Mouse (Mus musculus): ENCODE results near the gene Srrm3. TPM values are rescaled to one million over a fixed set of nuclear protein-coding genes. Genes with fewer than 3 reads are reported as not detected.

Gene Srrm3
- total RNA-seq, 1 experiment from 2014 or later: not detected

DNA sequence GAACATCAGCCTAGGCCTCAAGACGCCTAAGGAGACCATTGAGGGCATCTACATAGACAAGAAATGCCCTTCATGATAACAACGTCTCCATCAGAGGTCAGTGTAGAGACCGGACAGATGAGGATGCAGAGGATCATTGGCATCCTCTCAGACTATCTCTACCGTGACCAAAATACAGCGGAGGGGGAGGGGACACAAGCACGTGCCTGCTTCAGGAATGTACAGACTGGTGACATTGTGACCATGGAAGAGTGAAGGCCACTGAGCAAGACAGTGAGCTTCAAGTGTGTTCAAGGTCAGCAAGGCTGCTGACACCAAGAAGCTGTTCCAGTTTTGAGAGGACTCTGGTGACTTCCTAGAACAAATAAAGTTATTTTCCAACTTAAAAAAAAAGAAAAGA, 88.3 kb downstream of the Srrm3 start:
- ATAC-seq (replicated peaks; ENCODE audit: insufficient number of reproducible peaks, low FRiP score, low TSS enrichment, poor library complexity, severe bottlenecking): no peak

DNA sequence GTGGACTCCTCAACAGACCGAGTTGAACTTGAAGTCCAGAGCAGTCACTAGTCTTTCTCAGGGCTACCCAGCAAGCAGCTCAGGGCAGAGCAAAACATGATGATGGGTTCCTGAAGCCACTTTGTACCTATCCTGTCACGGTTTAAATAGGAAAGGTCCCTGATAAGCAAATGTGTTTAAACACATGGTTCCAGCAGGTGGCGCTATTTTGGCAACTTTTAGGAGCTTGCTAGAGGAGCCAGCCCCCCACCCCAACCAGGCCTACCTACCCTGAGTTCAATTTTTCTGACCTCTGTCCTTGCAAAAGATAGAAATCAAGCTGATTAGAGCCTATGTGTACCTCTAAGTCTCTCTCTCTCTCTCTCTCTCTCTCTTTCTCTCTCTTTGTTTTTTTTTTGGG, 91.3 kb downstream of the Srrm3 start:
- ATAC-seq (replicated peaks; ENCODE audit: insufficient number of reproducible peaks, low FRiP score, low TSS enrichment, poor library complexity, severe bottlenecking): 0 out of 2 replicates have a peak, but pooled peaks have one; percentile 15

DNA sequence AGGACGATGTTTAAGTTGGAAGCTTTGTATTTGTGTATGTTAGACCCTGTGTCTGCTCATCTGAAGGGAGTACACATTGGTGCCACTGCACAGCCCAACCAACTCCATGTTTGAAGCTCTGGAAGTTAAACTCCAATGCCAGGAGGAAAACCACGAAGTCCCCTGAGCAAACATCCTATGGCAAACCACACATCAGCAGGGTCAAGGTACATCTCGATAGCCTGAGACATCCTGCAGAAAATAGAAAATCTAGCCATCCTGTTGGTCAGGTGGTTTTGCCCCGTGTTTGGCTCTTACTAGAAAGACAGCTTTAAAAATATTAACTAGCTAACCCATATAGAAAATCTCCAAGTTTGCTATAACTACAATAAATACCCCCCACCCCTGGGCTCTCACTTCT, 92.3 kb downstream of the Srrm3 start:
- ATAC-seq (replicated peaks; ENCODE audit: insufficient number of reproducible peaks, low FRiP score, low TSS enrichment, poor library complexity, severe bottlenecking): no peak

GRCm38 (mm10) chr5:135899833-135900232, 93.1 kb downstream of the Srrm3 start:
- no peak for ATAC-seq (replicated peaks; ENCODE audit: insufficient number of reproducible peaks, low FRiP score, low TSS enrichment, poor library complexity, severe bottlenecking)

- ATAC-seq (replicated peaks; ENCODE audit: insufficient number of reproducible peaks, low FRiP score, low TSS enrichment, poor library complexity, severe bottlenecking): no peak
These were observed 94.0 kb downstream of the Srrm3 start for GRCm38 (mm10) chr5:135900701-135901100.

- no peak for ATAC-seq (replicated peaks; ENCODE audit: insufficient number of reproducible peaks, low FRiP score, low TSS enrichment, poor library complexity, severe bottlenecking)
These were observed 94.8 kb downstream of the Srrm3 start for GRCm38 (mm10) chr5:135901354-135902095.

DNA sequence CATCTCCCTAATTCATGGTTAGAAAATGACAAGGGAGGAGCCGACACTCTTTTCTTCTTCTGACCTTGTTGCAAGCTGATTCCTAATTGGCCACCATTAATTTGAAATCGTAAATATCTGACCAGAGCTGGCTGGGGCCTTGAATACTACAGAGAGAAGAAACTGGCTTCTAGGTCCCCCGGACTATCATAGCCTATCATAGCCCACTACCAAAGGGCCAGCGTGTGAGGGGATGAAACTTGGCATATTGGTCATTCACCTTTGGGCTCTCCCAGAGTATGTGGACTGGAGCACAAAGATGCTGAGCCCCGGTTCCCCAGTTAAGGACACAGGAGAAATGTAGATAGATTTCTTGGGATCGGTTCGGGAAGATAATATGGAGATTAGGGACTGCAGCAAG, 96.4 kb downstream of the Srrm3 start:
- no peak for ATAC-seq (replicated peaks; ENCODE audit: insufficient number of reproducible peaks, low FRiP score, low TSS enrichment, poor library complexity, severe bottlenecking)

- peak; percentile 55 for ATAC-seq (replicated peaks; ENCODE audit: insufficient number of reproducible peaks, low FRiP score, low TSS enrichment, poor library complexity, severe bottlenecking)
These were observed 97.0 kb downstream of the Srrm3 start for GRCm38 (mm10) chr5:135903551-135904151.

DNA sequence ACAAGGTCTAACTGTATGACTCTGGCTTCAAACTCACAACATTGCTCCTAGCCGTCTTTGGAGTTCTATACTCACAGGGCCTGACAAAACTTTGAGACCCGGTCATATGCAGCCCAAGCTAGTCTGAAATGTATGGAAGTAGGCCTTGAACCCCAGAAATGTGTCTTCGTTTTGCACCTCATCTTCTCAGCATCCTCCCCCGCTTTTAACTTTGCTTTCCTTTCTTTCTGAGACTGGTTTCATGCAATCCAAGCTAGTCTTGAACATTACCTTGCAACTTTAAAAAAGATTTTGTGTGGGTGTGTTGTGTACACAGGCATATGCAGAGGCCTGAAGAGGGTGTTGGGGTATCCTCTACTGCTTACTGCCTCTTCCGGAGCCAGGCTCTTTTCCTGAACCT, 97.6 kb downstream of the Srrm3 start:
- ATAC-seq (replicated peaks; ENCODE audit: insufficient number of reproducible peaks, low FRiP score, low TSS enrichment, poor library complexity, severe bottlenecking): no peak

DNA sequence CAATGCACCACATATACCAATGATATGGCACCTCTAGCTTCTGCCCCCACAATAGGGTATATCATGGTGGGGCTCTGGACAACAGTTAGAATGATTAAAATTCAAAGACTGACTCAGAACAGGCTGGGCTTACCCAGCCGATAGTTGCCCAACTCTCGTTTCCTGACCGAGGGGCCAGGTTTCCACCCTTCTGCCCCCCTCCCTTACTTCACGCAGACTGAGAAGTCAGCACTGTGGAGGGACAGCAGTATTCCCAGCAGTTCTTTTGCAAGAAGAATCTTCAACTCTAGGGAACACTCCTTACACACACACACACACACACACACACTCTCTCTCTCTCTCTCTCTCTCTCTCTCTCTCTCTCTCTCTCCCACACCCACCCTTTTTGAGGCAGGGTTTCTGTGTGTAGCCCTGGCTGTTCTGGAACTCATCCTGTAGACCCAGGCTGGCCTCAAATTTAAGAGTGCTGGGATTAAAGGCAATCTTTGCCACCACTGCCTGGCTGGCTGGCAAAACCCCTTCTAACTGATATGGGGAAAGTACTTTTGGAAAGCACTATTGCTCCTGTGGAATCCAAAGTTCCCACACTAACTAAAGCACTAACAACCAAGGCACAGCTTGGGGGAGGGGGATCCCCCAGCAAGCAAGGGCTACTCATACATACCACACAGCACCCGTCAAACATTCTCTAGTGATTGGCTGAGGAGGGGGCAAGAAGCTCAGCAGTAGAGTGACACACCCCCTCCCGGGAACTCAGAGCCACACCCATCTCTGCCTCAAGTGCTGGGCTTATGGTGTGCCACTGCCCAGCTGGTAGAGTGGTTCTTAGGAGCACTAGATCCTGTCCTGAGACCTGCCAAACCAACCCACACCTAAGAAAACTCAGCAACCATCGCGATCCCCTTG, 98.9 kb downstream of the Srrm3 start:
- ATAC-seq (replicated peaks; ENCODE audit: insufficient number of reproducible peaks, low FRiP score, low TSS enrichment, poor library complexity, severe bottlenecking): no peak

DNA sequence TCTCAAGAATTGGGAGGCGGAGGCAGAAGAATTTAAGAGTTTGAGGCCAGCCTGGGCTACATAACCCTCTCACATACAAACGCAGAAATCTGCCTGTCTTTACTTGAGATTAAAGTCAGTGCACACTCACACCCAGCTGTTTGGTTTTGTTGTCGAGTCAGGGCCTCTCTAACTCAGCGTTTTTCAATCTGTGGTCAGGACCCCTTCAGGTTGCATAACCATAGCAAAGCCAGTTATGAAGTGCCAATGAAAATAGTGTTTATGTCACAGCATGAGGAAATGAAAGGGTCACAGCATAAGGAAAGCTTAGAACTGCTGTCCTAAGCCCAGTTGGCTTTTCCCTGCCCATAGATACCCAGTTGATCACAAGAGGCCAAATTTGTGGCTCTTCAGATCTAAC, 100.2 kb downstream of the Srrm3 start:
- ATAC-seq (replicated peaks; ENCODE audit: insufficient number of reproducible peaks, low FRiP score, low TSS enrichment, poor library complexity, severe bottlenecking): peak; percentile 42; the same call in 1 of the 2 replicates

DNA sequence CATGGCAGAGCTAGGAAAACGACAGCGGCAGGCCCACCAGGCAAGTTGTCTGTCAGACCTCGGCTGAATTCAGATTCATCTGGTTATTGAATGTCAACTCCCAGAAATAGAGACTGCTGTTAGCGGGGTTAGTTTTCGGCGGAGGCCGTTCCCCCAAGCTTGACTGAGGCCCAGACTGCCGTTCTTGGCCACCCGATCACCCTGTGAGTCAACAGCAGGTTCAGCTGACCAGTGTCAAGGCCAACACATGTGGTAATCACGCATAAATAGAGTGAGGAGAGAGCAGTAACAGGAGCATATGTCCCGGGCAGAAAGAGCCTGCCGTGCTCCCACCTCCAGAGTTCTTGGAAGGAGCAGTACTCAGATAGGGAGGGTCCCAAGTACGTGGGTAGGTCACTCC, 100.6 kb downstream of the Srrm3 start:
- ATAC-seq (replicated peaks; ENCODE audit: insufficient number of reproducible peaks, low FRiP score, low TSS enrichment, poor library complexity, severe bottlenecking): no peak

GRCm38 (mm10) chr5:135908185-135908584, 101.5 kb downstream of the Srrm3 start:
- no peak for ATAC-seq (replicated peaks; ENCODE audit: insufficient number of reproducible peaks, low FRiP score, low TSS enrichment, poor library complexity, severe bottlenecking)

- ATAC-seq (replicated peaks; ENCODE audit: insufficient number of reproducible peaks, low FRiP score, low TSS enrichment, poor library complexity, severe bottlenecking): peak; percentile 59
These were observed 102.3 kb downstream of the Srrm3 start for GRCm38 (mm10) chr5:135908989-135909388.

- no peak; the same call in 1 of the 2 replicates for ATAC-seq (replicated peaks; ENCODE audit: insufficient number of reproducible peaks, low FRiP score, low TSS enrichment, poor library complexity, severe bottlenecking)
These were observed 103.0 kb downstream of the Srrm3 start for GRCm38 (mm10) chr5:135909646-135910045.

- ATAC-seq (replicated peaks; ENCODE audit: insufficient number of reproducible peaks, low FRiP score, low TSS enrichment, poor library complexity, severe bottlenecking): no peak
These were observed 104.1 kb downstream of the Srrm3 start for GRCm38 (mm10) chr5:135910813-135911212.

DNA sequence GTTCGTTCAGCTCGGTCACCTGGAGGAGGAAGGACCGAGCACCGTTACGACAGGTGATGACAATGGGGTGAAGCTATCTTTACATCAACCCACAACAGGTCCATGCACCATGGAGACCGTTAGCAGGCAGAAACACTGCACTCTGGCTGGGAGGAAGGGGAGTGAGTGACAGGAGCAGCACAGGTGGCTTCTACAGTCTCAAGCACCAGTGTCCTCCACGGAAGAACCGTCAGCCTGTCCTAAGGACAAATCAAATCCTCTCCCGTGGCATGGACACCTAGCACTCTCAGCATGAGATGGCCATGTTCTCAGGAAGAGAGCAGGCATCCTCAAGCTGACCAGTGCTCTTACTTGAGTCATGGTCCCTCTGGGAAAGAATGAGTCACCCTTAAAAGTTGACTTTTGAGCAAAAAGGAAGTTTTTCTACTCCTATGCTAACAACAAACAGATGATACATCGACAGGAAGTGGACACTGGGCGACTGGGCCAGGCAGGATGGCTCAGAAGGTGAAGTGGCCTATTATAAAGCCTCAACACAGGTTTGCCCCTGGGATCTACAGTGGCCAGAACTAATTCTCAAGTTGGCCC, 105.0 kb downstream of the Srrm3 start:
- no peak for ATAC-seq (replicated peaks; ENCODE audit: insufficient number of reproducible peaks, low FRiP score, low TSS enrichment, poor library complexity, severe bottlenecking)

DNA sequence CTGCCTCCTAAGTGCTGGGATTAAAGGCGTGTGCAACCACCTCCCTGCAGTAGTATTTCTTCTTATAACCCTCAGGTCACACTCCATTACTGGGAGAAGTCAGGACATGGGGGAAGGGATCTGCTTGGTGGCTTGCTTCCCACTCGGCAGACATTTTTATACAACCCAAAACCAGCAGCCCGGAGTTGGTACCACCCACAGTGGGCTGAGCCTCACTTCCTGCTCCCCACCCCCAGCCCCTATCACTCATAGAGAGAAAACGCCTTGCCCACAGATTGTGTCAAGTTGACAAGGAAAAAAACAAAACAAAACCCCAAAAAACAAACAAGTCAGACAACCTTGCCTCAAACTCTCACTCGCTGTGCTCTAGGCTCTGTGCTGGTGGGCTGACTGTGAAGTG, 106.5 kb downstream of the Srrm3 start:
- no peak for ATAC-seq (replicated peaks; ENCODE audit: insufficient number of reproducible peaks, low FRiP score, low TSS enrichment, poor library complexity, severe bottlenecking)

- ATAC-seq (replicated peaks; ENCODE audit: insufficient number of reproducible peaks, low FRiP score, low TSS enrichment, poor library complexity, severe bottlenecking): peak; percentile 63
These were observed 107.5 kb downstream of the Srrm3 start for GRCm38 (mm10) chr5:135914156-135914555.

Data from monocyte, adult 5-6 weeks (primary cell).